Mouse (Mus musculus) midbrain, postnatal 0 days (tissue): ENCODE results near the gene Grip1. TPM values are rescaled to one million over a fixed set of nuclear protein-coding genes. Genes with fewer than 3 reads are reported as not detected.
"Not testable (repeated sequence)": the region's sequence is repeated elsewhere in the genome, so short reads cannot be mapped to it uniquely, and the experiment has no call there.

Source experiments
- ATAC-seq: fragments of 200-750 bp; cut with Nextera tagmentation; 2 replicates; pipeline ENCODE4 v1.8.0; 2017; ENCODE audit warnings: moderate number of reproducible peaks, mild to moderate bottlenecking, moderate TSS enrichment, moderate library complexity; ENCODE audit not compliant: low FRiP score
- DNase-seq: peaks from one replicate; pipeline ENCODE4 v3.0.0-alpha.2; 2015; ENCODE audit warnings: low spot score
- H3K27ac ChIP-seq: fragments of 300-500 bp; sonication (generic); 2 replicates; pipeline ENCODE4 v1.5.1; 2014; ENCODE audit warnings: low read depth, mild to moderate bottlenecking, low read length, mixed read lengths
- H3K27me3 ChIP-seq: fragments of 300-500 bp; sonication (generic); 2 replicates; pipeline ENCODE4 v1.6.1; 2014; ENCODE audit warnings: low read length, control low read depth, mixed read lengths; ENCODE audit not compliant: insufficient read depth
- H3K36me3 ChIP-seq: fragments of 300-500 bp; sonication (generic); 2 replicates; pipeline ENCODE4 v1.6.1; 2014; ENCODE audit warnings: low read length, control low read depth, mixed read lengths; ENCODE audit not compliant: insufficient read depth
- H3K4me1 ChIP-seq: fragments of 300-500 bp; sonication (generic); 2 replicates; pipeline ENCODE4 v1.6.1; 2014; ENCODE audit warnings: mild to moderate bottlenecking, control low read depth, antibody characterized with exemption, low read length, mixed read lengths; ENCODE audit not compliant: insufficient read depth
- H3K4me2 ChIP-seq: fragments of 300-500 bp; sonication (generic); 2 replicates; pipeline ENCODE4 v1.6.1; 2014; ENCODE audit warnings: low read depth, mild to moderate bottlenecking, low read length, mixed read lengths; ENCODE audit not compliant: poor library complexity, severe bottlenecking
- H3K4me3 ChIP-seq: fragments of 300-500 bp; sonication (generic); 2 replicates; pipeline ENCODE4 v1.5.1; 2014; ENCODE audit warnings: low read depth, mild to moderate bottlenecking, low read length, moderate library complexity
- H3K9ac ChIP-seq: fragments of 300-500 bp; sonication (generic); replicated peaks from 2 replicates; pipeline ENCODE4 v1.6.1; 2014; ENCODE audit warnings: mild to moderate bottlenecking, low read length, moderate library complexity, mixed read lengths; ENCODE audit not compliant: poor library complexity, severe bottlenecking
- H3K9me3 ChIP-seq: fragments of 300-500 bp; sonication (generic); 2 replicates; pipeline ENCODE4 v1.6.1; 2016; ENCODE audit warnings: low read length, control low read depth
- CTCF ChIP-seq: IDR thresholded peaks from 2 replicates; pipeline ENCODE4 v1.5.1; 2016; ENCODE audit warnings: antibody characterized with exemption, mild to moderate bottlenecking
- WGBS: fragments of 180-500 bp; shearing (Covaris S2); extraction: QIAGEN DNeasy Blood & Tissue Kit; methylation state at CpG from one replicate; pipeline ENCODE4 v1.1.7; 2014; 5-methylcytosine and 5-hydroxymethylcytosine counted together
- polyA plus RNA-seq: library from polyadenylated mRNA; unstranded; fragments of >200 nt; fragmentation: Nextera tagmentation; extraction: Ambion mirVana; gene quantifications from 2 replicates; pipeline ENCODE4 v1.2.1, GENCODE M21; 2015
- total RNA-seq: library from RNA; depleted of rRNA; stranded (reverse); fragments of >200 nt; gene quantifications from 2 replicates; pipeline ENCODE4 v1.2.3, GENCODE M21; 2014

Gene Grip1
- total and polyA plus RNA-seq, 2 experiments from 2014 or later, result 14.6 to 35.4 TPM

- Histone ChIP-seq H3K4me1 (no peaks in the 10 kb centered on the region), H3K36me3 (no peaks in the 10 kb centered on the region), H3K27ac (no peak overlapping the region), H3K9ac (no peak overlapping the region), H3K9me3 (no peaks in the 10 kb centered on the region), H3K4me3 (no peak overlapping the region), H3K4me2 (no peak overlapping the region), H3K27me3 (no peaks in the 10 kb centered on the region)
- no peak for TF ChIP-seq CTCF
- ATAC-seq (no peak), DNase-seq (no peak)
- WGBS, result 94% methylated on average over 5 of the region's 5 CpGs
These were observed 642.1 kb downstream of the Grip1 start for GRCm38 (mm10) chr10:120095716-120096115.

- no peak for TF ChIP-seq CTCF
These were observed 643.9 kb downstream of the Grip1 start for GRCm38 (mm10) chr10:120097564-120097963.

GRCm38 (mm10) chr10:120100806-120101205, 647.2 kb downstream of the Grip1 start:
- TF ChIP-seq CTCF, result no peak
- Histone ChIP-seq H3K4me1 (no peaks in the 10 kb centered on the region), H3K27me3 (no peaks in the 10 kb centered on the region), H3K9me3 (no peaks in the 10 kb centered on the region), H3K27ac (no peak overlapping the region), H3K4me2 (no peak overlapping the region), H3K36me3 (no peaks in the 10 kb centered on the region), H3K4me3 (no peak overlapping the region), H3K9ac (no peak overlapping the region)
- DNase-seq (no peak), ATAC-seq (no peak)
- 92% methylated on average over 1 of the region's 1 CpGs for WGBS

More at GRCm38 (mm10) chr10:120097564-120097963, 643.9 kb downstream of the Grip1 start:
- DNase-seq (no peak), ATAC-seq (no peak)
- 90% methylated on average over 5 of the region's 5 CpGs for WGBS
- no peak overlapping the region for H3K4me3 ChIP-seq
- H3K27me3 ChIP-seq, result no peaks in the 10 kb centered on the region
- no peak overlapping the region for H3K9ac ChIP-seq
- no peaks in the 10 kb centered on the region for H3K36me3 ChIP-seq
- no peaks in the 10 kb centered on the region for H3K9me3 ChIP-seq
- no peak overlapping the region for H3K4me2 ChIP-seq
- H3K27ac ChIP-seq, result no peak overlapping the region
- no peaks in the 10 kb centered on the region for H3K4me1 ChIP-seq

- no peak overlapping the region for H3K27ac ChIP-seq
- ATAC-seq (no peak), DNase-seq (no peak)
- peak overlapping the region; percentile 93 for H3K4me2 ChIP-seq
- no peaks in the 10 kb centered on the region for H3K36me3 ChIP-seq
- peak; percentile 26 for TF ChIP-seq CTCF
- no peaks in the 10 kb centered on the region for H3K27me3 ChIP-seq
- no peaks in the 10 kb centered on the region for H3K9me3 ChIP-seq
- 78% methylated on average over 3 of the region's 3 CpGs for WGBS
- H3K9ac ChIP-seq, result no peak overlapping the region
- peak overlapping the region; percentile 62 for H3K4me3 ChIP-seq
- H3K4me1 ChIP-seq, result no peaks in the 10 kb centered on the region
These were observed 658.2 kb downstream of the Grip1 start for GRCm38 (mm10) chr10:120111691-120112319.

GRCm38 (mm10) chr10:120112507-120113396, 659.1 kb downstream of the Grip1 start, which contains the start of gene Helb:
TSS of gene Helb (minus strand) at chr10:120112987.
- TF ChIP-seq CTCF, result no peak
- no peaks in the 10 kb centered on the region for H3K4me1 ChIP-seq
- H3K4me2 ChIP-seq, result peak within 1 kb of the TSS; percentile 93
- H3K27ac ChIP-seq, result no peak within 1 kb of the TSS
- ATAC-seq (peak; percentile 98), DNase-seq (peak; percentile 94)
- no peaks in the 10 kb centered on the region for H3K27me3 ChIP-seq
- no peaks in the 10 kb centered on the region for H3K9me3 ChIP-seq
- H3K4me3 ChIP-seq, result peak within 1 kb of the TSS; percentile 62
- H3K36me3 ChIP-seq, result no peaks in the 10 kb centered on the region
- WGBS, result under 1% methylated on average over 55 of the region's 55 CpGs
- H3K9ac ChIP-seq, result peak within 1 kb of the TSS; percentile 48

GRCm38 (mm10) chr10:120113482-120113881, 659.9 kb downstream of the Grip1 start:
- H3K27ac ChIP-seq, DNase-seq, H3K4me1 ChIP-seq, H3K9ac ChIP-seq, H3K27me3 ChIP-seq, H3K36me3 ChIP-seq, H3K9me3 ChIP-seq, ATAC-seq: not testable (repeated sequence)
- WGBS, result 66% methylated on average over 9 of the region's 9 CpGs
- Histone ChIP-seq H3K4me2 (peak overlapping the region; percentile 93), H3K4me3 (peak overlapping the region; percentile 62; the same call in 1 of the 2 replicates)
